In genomic region chr12:113184945-113185344, GRCm38 (mm10) we compare ENCODE assay signal across 10 mouse cellular contexts. TPM values are rescaled to one million over a fixed set of nuclear protein-coding genes. Genes with fewer than 3 reads are reported as not detected.
DNase-seq lines count a peak whose midpoint lies in the region; ATAC-seq and TF ChIP-seq lines count a peak whose summit lies in the region.
"Had no signal": no experiment of that assay in that cellular context is flagged by ENCODE, and none has a peak within 500 bp of the region (broad histone marks: within the 10 kb centered on the region; RNA-seq: fewer than 3 reads in every experiment).

No protein-coding gene starts in this region.

- H3K4me1 ChIP-seq in heart, embryonic 12.5 days (replicated peaks) = peaks cover 24% of the 10 kb centered on the region
- H3K4me1 ChIP-seq in heart, embryonic 10.5 days = peaks cover 30% of the 10 kb centered on the region
- peaks cover 10% of the 10 kb centered on the region for H3K4me1 ChIP-seq in hindbrain, postnatal 0 days (ENCODE audit: insufficient read depth, low read length)
- peaks cover 34% of the 10 kb centered on the region for H3K4me1 ChIP-seq in neural tube, embryonic 15.5 days

- H3K9ac ChIP-seq in heart, embryonic 12.5 days = no peak overlapping the region
- peak overlapping the region; percentile 88; the same call in 1 of the 2 replicates for H3K9ac ChIP-seq in hindbrain, postnatal 0 days (replicated peaks; ENCODE audit: low read length)
- H3K9ac ChIP-seq in neural tube, embryonic 15.5 days (replicated peaks) = no peak overlapping the region

- peak overlapping the region; percentile 98; the same call in 1 of the 2 replicates for H3K4me2 ChIP-seq in heart, embryonic 12.5 days
- peak overlapping the region; percentile 91 for H3K4me2 ChIP-seq in hindbrain, postnatal 0 days (ENCODE audit: low read depth, low read length)
- H3K4me2 ChIP-seq in neural tube, embryonic 15.5 days = peak overlapping the region; percentile 78

- no peaks in the 10 kb centered on the region for H3K9me3 ChIP-seq in heart, embryonic 12.5 days (replicated peaks)
- no peaks in the 10 kb centered on the region for H3K9me3 ChIP-seq in heart, embryonic 10.5 days
- H3K9me3 ChIP-seq in hindbrain, postnatal 0 days (ENCODE audit: low read length) = no peaks in the 10 kb centered on the region
- no peaks in the 10 kb centered on the region for H3K9me3 ChIP-seq in neural tube, embryonic 15.5 days (replicated peaks)

- peaks cover 57% of the 10 kb centered on the region for H3K27me3 ChIP-seq in heart, embryonic 12.5 days (replicated peaks)
- peaks cover 60% of the 10 kb centered on the region for H3K27me3 ChIP-seq in heart, embryonic 10.5 days (ENCODE audit: insufficient read depth, poor library complexity, severe bottlenecking)
- H3K27me3 ChIP-seq in hindbrain, postnatal 0 days (ENCODE audit: insufficient read depth, low read length) = no peaks in the 10 kb centered on the region
- H3K27me3 ChIP-seq in neural tube, embryonic 15.5 days (replicated peaks) = no peaks in the 10 kb centered on the region

- no peak for ATAC-seq in heart, embryonic 12.5 days (ENCODE audit: insufficient number of reproducible peaks, low FRiP score)
- no peak for ATAC-seq in hindbrain, postnatal 0 days
- no peak for ATAC-seq in neural tube, embryonic 15.5 days (ENCODE audit: low FRiP score)

- no peak for TF ChIP-seq CTCF in hindbrain, postnatal 0 days (IDR thresholded peaks at IDR 0.05; ENCODE audit: low read depth)

- no peak overlapping the region for H3K4me3 ChIP-seq in heart, embryonic 12.5 days
- H3K4me3 ChIP-seq in heart, embryonic 10.5 days = no peak overlapping the region
- no peak overlapping the region for H3K4me3 ChIP-seq in hindbrain, postnatal 0 days (ENCODE audit: low read length)
- peak overlapping the region; percentile 78; the same call in 1 of the 2 replicates for H3K4me3 ChIP-seq in neural tube, embryonic 15.5 days (replicated peaks)
- H3K4me3 ChIP-seq: heart, adult 2 months had no signal

- DNase-seq in heart, embryonic 10.5 days (ENCODE audit: low spot score) = no peak
- peak; percentile 23 for DNase-seq in thymus, postnatal 25 days
- DNase-seq in thymus, adult 18-20 months = no peak
- no peak for DNase-seq in hindbrain, postnatal 0 days (ENCODE audit: low spot score)
- DNase-seq in right cerebral cortex, adult 2 months (ENCODE audit: low spot score in 2 of 2) = no peak
- DNase-seq in frontal cortex, postnatal 25 days (ENCODE audit: low spot score in 2 of 2) = no peak
- DNase-seq: heart, adult 2 months; kidney, adult 9 months had no signal

- 56% methylated on average over 5 of the region's 5 CpGs for WGBS in heart, embryonic 12.5 days
- 61% methylated on average over 5 of the region's 5 CpGs for WGBS in heart, embryonic 10.5 days
- 65% methylated on average over 5 of the region's 5 CpGs for WGBS in hindbrain, postnatal 0 days
- WGBS in neural tube, embryonic 15.5 days = 67% methylated on average over 5 of the region's 5 CpGs

- no peaks in the 10 kb centered on the region for H3K36me3 ChIP-seq in heart, embryonic 12.5 days
- H3K36me3 ChIP-seq in heart, embryonic 10.5 days = no peaks in the 10 kb centered on the region
- peaks cover 5% of the 10 kb centered on the region; the same call in 1 of the 2 replicates for H3K36me3 ChIP-seq in hindbrain, postnatal 0 days (ENCODE audit: insufficient read depth, low read length)
- H3K36me3 ChIP-seq in neural tube, embryonic 15.5 days = peaks cover 19% of the 10 kb centered on the region

- no peak overlapping the region for H3K27ac ChIP-seq in heart, embryonic 12.5 days (ENCODE audit: poor library complexity, severe bottlenecking)
- no peak overlapping the region for H3K27ac ChIP-seq in heart, embryonic 10.5 days
- peak overlapping the region; percentile 82; the same call in 1 of the 2 replicates for H3K27ac ChIP-seq in hindbrain, postnatal 0 days
- no peak overlapping the region for H3K27ac ChIP-seq in neural tube, embryonic 15.5 days (replicated peaks)
- H3K27ac ChIP-seq: heart, adult 2 months had no signal

RNA-seq across cellular contexts. Expression of gene Tmem121, which starts 0.8 kb away (rescaled TPM):
- 2.0 and 2.1 TPM in 2 replicates for polyA plus RNA-seq in heart, embryonic 12.5 days (2016; fragmentation: Nextera tagmentation; extraction: Ambion mirVana)
- polyA plus RNA-seq in heart, embryonic 10.5 days (2016; fragmentation: Nextera tagmentation; extraction: Ambion mirVana) = 2.6 and 6.1 TPM in 2 replicates
- 98.0 and 103 TPM in 2 replicates for total RNA-seq in hindbrain, postnatal 0 days (2014; rRNA removed)
- polyA plus RNA-seq in hindbrain, postnatal 0 days (2015; fragmentation: Nextera tagmentation; extraction: Ambion mirVana) = 54.8 and 55.3 TPM in 2 replicates
- 47.2 and 52.2 TPM in 2 replicates for polyA plus RNA-seq in neural tube, embryonic 15.5 days (2015; fragmentation: Nextera tagmentation; extraction: Ambion mirVana)
- polyA plus RNA-seq: heart, adult 2 months had no signal

RNA-seq across cellular contexts. Expression of gene Tedc1, which starts 28.7 kb away (rescaled TPM):
- 24.5 and 26.9 TPM in 2 replicates for polyA plus RNA-seq in heart, embryonic 12.5 days (2016; fragmentation: Nextera tagmentation; extraction: Ambion mirVana)
- polyA plus RNA-seq in heart, embryonic 10.5 days (2016; fragmentation: Nextera tagmentation; extraction: Ambion mirVana) = 32.7 and 33.5 TPM in 2 replicates
- 13.8 and 16.6 TPM in 2 replicates for total RNA-seq in hindbrain, postnatal 0 days (2014; rRNA removed)
- polyA plus RNA-seq in hindbrain, postnatal 0 days (2015; fragmentation: Nextera tagmentation; extraction: Ambion mirVana) = 14.7 and 15.8 TPM in 2 replicates
- 19.6 and 36.6 TPM in 2 replicates for polyA plus RNA-seq in neural tube, embryonic 15.5 days (2015; fragmentation: Nextera tagmentation; extraction: Ambion mirVana)

RNA-seq across cellular contexts. Expression of gene Crip1, which starts 38.8 kb away (rescaled TPM):
- 464 and 485 TPM in 2 replicates for polyA plus RNA-seq in heart, embryonic 12.5 days (2016; fragmentation: Nextera tagmentation; extraction: Ambion mirVana)
- 511 and 613 TPM in 2 replicates for polyA plus RNA-seq in heart, embryonic 10.5 days (2016; fragmentation: Nextera tagmentation; extraction: Ambion mirVana)
- total RNA-seq in hindbrain, postnatal 0 days (2014; rRNA removed) = 4.6 and 15.4 TPM in 2 replicates
- 33.0 and 35.8 TPM in 2 replicates for polyA plus RNA-seq in hindbrain, postnatal 0 days (2015; fragmentation: Nextera tagmentation; extraction: Ambion mirVana)
- polyA plus RNA-seq in neural tube, embryonic 15.5 days (2015; fragmentation: Nextera tagmentation; extraction: Ambion mirVana) = 53.4 and 404 TPM in 2 replicates

RNA-seq across cellular contexts. Expression of gene Crip2, which starts 44.9 kb away (rescaled TPM):
- 1,186 and 1,223 TPM in 2 replicates for polyA plus RNA-seq in heart, embryonic 12.5 days (2016; fragmentation: Nextera tagmentation; extraction: Ambion mirVana)
- polyA plus RNA-seq in heart, embryonic 10.5 days (2016; fragmentation: Nextera tagmentation; extraction: Ambion mirVana) = 956 and 1,505 TPM in 2 replicates
- 138 and 152 TPM in 2 replicates for total RNA-seq in hindbrain, postnatal 0 days (2014; rRNA removed)
- polyA plus RNA-seq in hindbrain, postnatal 0 days (2015; fragmentation: Nextera tagmentation; extraction: Ambion mirVana) = 239 and 251 TPM in 2 replicates
- polyA plus RNA-seq in neural tube, embryonic 15.5 days (2015; fragmentation: Nextera tagmentation; extraction: Ambion mirVana) = 259 and 289 TPM in 2 replicates
